Mouse (Mus musculus): Measurements from ENCODE around the gene Sgk1.

- TF ChIP-seq MAFK (IDR thresholded peaks at IDR 0.05; ENCODE audit: insufficient read depth, low read depth, low read length) (no peak), ZC3H11A (IDR thresholded peaks at IDR 0.05; ENCODE audit: borderline replicate concordance, low read depth, low read length) (no peak), ZNF384 (IDR thresholded peaks at IDR 0.05; ENCODE audit: low read depth, low read length) (no peak)
Measured at GRCm38 (mm10) chr10:21926941-21927340, 45.0 kb downstream of the Sgk1 start.

Data from ES-E14 (cell line).